Mouse (Mus musculus) thymus, postnatal 25 days (tissue): ENCODE measurements at regions not wholly inside any gene's neighbourhood (a gene's known extent, or its start where the extent isn't known, plus 50 kb on each side); places are given as distances from the start of the nearest gene placed in this dataset.
A peak's percentile ranks its signal among the peaks of the same experiment; 100 is the strongest.

Experiments
- DNase-seq: peaks from one replicate; pipeline ENCODE4 v3.0.0; 2022

GRCm38 (mm10) chr8:93591608-93592301, 56.1 kb upstream of the Ces5a start:
- DNase-seq: peak; percentile 44

- no peak for DNase-seq
Measured at GRCm38 (mm10) chr8:93592302-93592651, 56.6 kb upstream of the Ces5a start.

GRCm38 (mm10) chr8:93598613-93599121, 63.0 kb upstream of the Ces5a start:
- DNase-seq: no peak

GRCm38 (mm10) chr8:93599306-93599705, 63.7 kb upstream of the Ces5a start:
- DNase-seq: no peak

GRCm38 (mm10) chr8:93599776-93600175, 64.1 kb upstream of the Ces5a start:
- DNase-seq: no peak

- DNase-seq: no peak
Measured at GRCm38 (mm10) chr8:93626807-93627526, 91.3 kb upstream of the Ces5a start.

- no peak for DNase-seq
Measured at GRCm38 (mm10) chr8:93627626-93628025, 92.0 kb upstream of the Ces5a start.

- no peak for DNase-seq
Measured at GRCm38 (mm10) chr8:93632896-93633295, 97.3 kb upstream of the Ces5a start.

GRCm38 (mm10) chr8:93642770-93643169, 107.1 kb upstream of the Ces5a start:
- DNase-seq: no peak

- DNase-seq: no peak
Measured at GRCm38 (mm10) chr8:93643471-93644215, 108.0 kb upstream of the Ces5a start.

- no peak for DNase-seq
Measured at GRCm38 (mm10) chr8:93653421-93653820, 117.8 kb upstream of the Ces5a start.

- no peak for DNase-seq
Measured at GRCm38 (mm10) chr8:93653913-93654705, 118.5 kb upstream of the Ces5a start.

- no peak for DNase-seq
Measured at GRCm38 (mm10) chr8:93655752-93656151, 120.1 kb upstream of the Ces5a start.

GRCm38 (mm10) chr8:93661739-93662138, 126.1 kb upstream of the Ces5a start:
- peak; percentile 33 for DNase-seq

GRCm38 (mm10) chr8:93662219-93662618, 126.6 kb upstream of the Ces5a start:
- no peak for DNase-seq

GRCm38 (mm10) chr8:93663851-93664250, 128.2 kb upstream of the Ces5a start:
- no peak for DNase-seq

- no peak for DNase-seq
Measured at GRCm38 (mm10) chr8:93668306-93668705, 132.7 kb upstream of the Ces5a start.

GRCm38 (mm10) chr8:93674721-93675120, 135.0 kb upstream of the Gnao1 start:
- DNase-seq: no peak

- DNase-seq: no peak
Measured at GRCm38 (mm10) chr8:93683773-93684391, 125.9 kb upstream of the Gnao1 start.

- DNase-seq: no peak
Measured at GRCm38 (mm10) chr8:93684392-93684791, 125.4 kb upstream of the Gnao1 start.

- no peak for DNase-seq
Measured at GRCm38 (mm10) chr8:93688845-93689244, 120.9 kb upstream of the Gnao1 start.

GRCm38 (mm10) chr8:93689832-93690471, 119.8 kb upstream of the Gnao1 start:
- no peak for DNase-seq
